Mouse (Mus musculus): Measurements from ENCODE around the gene Actr6. TPM values are rescaled to one million over a fixed set of nuclear protein-coding genes. Genes with fewer than 3 reads are reported as not detected.
"Not testable (repeated sequence)": the region's sequence is repeated elsewhere in the genome, so short reads cannot be mapped to it uniquely, and the experiment has no call there.

Actr6 gene
- polyA plus RNA-seq, 1 experiment from 2014 or later = 39.5 TPM

DNA sequence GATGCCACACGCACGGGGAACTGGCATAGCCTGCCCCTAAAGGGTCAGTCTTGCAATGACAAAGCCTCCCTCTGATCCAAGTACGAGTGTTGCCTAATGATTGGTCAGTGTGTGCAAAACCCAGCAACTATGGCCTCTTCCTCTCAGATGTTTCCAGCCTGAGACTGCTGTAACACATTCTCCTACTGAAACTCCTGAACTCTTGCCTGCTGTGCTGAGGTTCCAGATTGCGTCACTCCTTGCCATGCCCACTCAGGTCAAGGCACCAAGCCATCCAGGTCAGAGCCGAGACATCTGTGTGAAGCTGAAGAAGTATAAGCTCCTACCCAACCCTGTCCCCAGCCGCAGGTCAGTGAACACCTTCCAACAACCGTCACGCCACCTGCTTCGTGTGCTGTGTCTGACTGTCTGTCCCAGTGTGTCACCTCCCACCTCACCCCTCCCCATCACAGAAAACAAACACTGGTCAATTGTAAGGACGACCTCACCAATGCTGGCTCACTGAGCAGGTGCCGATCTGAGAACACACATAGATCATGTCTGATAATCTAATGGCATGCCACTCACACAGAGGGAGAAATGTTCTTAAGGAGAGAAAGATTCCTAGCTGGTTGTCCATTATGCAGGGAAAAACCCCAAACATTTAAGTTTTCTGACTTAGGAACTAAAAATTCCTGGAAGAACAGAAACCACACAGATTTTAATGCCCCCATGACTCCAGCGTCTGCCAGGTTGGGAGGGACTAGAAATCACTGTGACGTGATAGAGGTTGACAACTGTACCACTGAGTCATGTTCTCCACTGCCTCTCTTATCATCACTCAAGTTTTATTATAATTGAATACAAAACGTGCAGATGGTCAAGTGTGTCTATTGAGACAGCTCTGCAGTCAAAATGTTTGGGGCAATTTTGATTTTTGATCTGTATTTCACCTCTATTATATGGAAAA lies 9.6 kb downstream of the Actr6 start:
- Histone ChIP-seq H3K4me3 (ENCODE audit: low read depth, low read length) (no peak overlapping the region), H3K27me3 (ENCODE audit: control insufficient read depth, insufficient read depth, low read length) (no peaks in the 10 kb centered on the region), H3K36me3 (ENCODE audit: control insufficient read depth, insufficient read depth, low read length) (no peaks in the 10 kb centered on the region; the same call in 1 of the 2 replicates), H3K27ac (ENCODE audit: low read depth, low read length) (no peak overlapping the region), H3K4me2 (ENCODE audit: low read depth) (no peak overlapping the region), H3K9me3 (ENCODE audit: control insufficient read depth, low read length) (no peaks in the 10 kb centered on the region), H3K4me1 (ENCODE audit: control insufficient read depth, insufficient read depth, low read length) (no peaks in the 10 kb centered on the region), H3K9ac (ENCODE audit: low read length) (no peak overlapping the region)
- ATAC-seq (ENCODE audit: insufficient read depth, low FRiP score, low TSS enrichment) (no peak), DNase-seq (ENCODE audit: low spot score) (no peak)
- 91% methylated on average over 14 of the region's 14 CpGs for WGBS

DNA sequence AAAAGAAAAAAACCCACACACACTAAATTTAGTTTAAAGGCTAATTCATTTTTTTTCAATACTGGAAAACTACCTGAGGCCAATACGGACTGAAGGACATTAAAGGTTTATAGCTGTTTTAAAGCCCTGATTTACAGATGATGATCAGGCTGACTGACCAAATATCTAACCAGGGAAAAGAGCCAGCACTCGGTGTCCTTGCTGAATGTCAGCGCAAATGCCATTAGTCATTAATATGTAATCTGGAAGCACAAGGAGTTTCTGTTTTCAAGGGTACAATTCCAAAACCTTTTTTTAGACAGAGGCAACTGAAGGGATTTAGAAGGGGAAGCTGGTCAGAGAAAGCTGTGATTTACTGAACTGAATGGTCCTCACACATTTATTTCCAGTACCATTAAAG lies 11.3 kb downstream of the Actr6 start:
- no peaks in the 10 kb centered on the region for H3K9me3 ChIP-seq (ENCODE audit: control insufficient read depth, low read length)
- H3K36me3 ChIP-seq (ENCODE audit: control insufficient read depth, insufficient read depth, low read length) = no peaks in the 10 kb centered on the region; the same call in 1 of the 2 replicates
- H3K9ac ChIP-seq (ENCODE audit: low read length) = no peak overlapping the region
- H3K27me3 ChIP-seq (ENCODE audit: control insufficient read depth, insufficient read depth, low read length) = no peaks in the 10 kb centered on the region
- 95% methylated on average over 3 of the region's 3 CpGs for WGBS
- H3K27ac ChIP-seq (ENCODE audit: low read depth, low read length) = no peak overlapping the region
- H3K4me3 ChIP-seq (ENCODE audit: low read depth, low read length) = no peak overlapping the region
- H3K4me1 ChIP-seq (ENCODE audit: control insufficient read depth, insufficient read depth, low read length) = no peaks in the 10 kb centered on the region
- no peak for DNase-seq (ENCODE audit: low spot score)
- ATAC-seq (ENCODE audit: insufficient read depth, low FRiP score, low TSS enrichment) = no peak
- H3K4me2 ChIP-seq (ENCODE audit: low read depth) = no peak overlapping the region

DNA sequence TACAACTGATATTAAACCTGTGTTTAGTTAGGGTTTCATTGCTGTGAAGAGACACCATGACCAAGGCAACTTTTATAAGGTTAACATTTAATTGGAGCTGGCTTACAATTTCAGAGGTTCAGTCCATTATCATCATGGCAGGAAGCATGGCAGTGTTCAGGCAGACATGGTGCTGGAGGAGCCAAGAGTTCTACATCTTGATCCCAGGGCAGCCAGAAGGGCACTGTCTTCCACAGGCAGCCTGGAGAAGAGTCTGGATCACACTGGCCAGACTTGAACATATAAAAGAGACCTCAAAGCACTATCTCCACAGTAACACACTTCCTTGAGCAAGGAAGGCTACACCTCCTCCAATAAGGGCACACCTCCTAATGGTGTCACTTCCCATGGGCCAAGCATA lies 11.8 kb downstream of the Actr6 start:
- ATAC-seq (ENCODE audit: insufficient read depth, low FRiP score, low TSS enrichment) (no peak), DNase-seq (ENCODE audit: low spot score) (no peak)
- H3K4me2 ChIP-seq (ENCODE audit: low read depth) = no peak overlapping the region
- no peak overlapping the region for H3K9ac ChIP-seq (ENCODE audit: low read length)
- H3K4me1 ChIP-seq (ENCODE audit: control insufficient read depth, insufficient read depth, low read length) = no peaks in the 10 kb centered on the region
- no peak overlapping the region for H3K4me3 ChIP-seq (ENCODE audit: low read depth, low read length)
- no peak overlapping the region for H3K27ac ChIP-seq (ENCODE audit: low read depth, low read length)
- H3K27me3 ChIP-seq (ENCODE audit: control insufficient read depth, insufficient read depth, low read length) = no peaks in the 10 kb centered on the region
- no peaks in the 10 kb centered on the region; the same call in 1 of the 2 replicates for H3K36me3 ChIP-seq (ENCODE audit: control insufficient read depth, insufficient read depth, low read length)
- no peaks in the 10 kb centered on the region for H3K9me3 ChIP-seq (ENCODE audit: control insufficient read depth, low read length)

DNA sequence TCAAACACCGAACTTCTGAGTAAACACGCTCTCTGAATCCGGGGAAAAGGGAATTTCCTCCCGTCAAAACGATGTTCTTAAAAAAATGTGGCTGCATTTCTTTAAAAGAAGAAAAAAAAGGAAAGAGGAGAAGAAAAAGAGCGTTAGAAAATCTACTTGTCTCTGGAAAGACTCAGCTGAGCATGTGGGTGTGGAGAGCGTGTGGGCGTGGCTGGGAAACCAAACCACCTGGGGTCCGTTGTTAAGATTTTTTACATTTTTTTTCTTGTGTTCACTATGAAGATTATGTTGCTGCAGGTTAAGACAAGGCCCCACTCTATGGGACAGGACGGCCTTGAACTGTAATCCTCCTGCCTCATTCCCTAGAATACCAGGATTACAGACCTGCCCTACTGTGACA lies 17.2 kb downstream of the Actr6 start:
- ATAC-seq (ENCODE audit: insufficient read depth, low FRiP score, low TSS enrichment) (no peak), DNase-seq (ENCODE audit: low spot score) (no peak)
- 94% methylated on average over 10 of the region's 10 CpGs for WGBS
- H3K27me3 ChIP-seq (ENCODE audit: control insufficient read depth, insufficient read depth, low read length) = no peaks in the 10 kb centered on the region
- no peak overlapping the region for H3K4me3 ChIP-seq (ENCODE audit: low read depth, low read length)
- H3K9me3 ChIP-seq (ENCODE audit: control insufficient read depth, low read length) = no peaks in the 10 kb centered on the region
- H3K4me1 ChIP-seq (ENCODE audit: control insufficient read depth, insufficient read depth, low read length) = no peaks in the 10 kb centered on the region
- H3K27ac ChIP-seq (ENCODE audit: low read depth, low read length) = no peak overlapping the region
- H3K4me2 ChIP-seq (ENCODE audit: low read depth) = no peak overlapping the region
- no peak overlapping the region for H3K9ac ChIP-seq (ENCODE audit: low read length)
- H3K36me3 ChIP-seq (ENCODE audit: control insufficient read depth, insufficient read depth, low read length) = no peaks in the 10 kb centered on the region

DNA sequence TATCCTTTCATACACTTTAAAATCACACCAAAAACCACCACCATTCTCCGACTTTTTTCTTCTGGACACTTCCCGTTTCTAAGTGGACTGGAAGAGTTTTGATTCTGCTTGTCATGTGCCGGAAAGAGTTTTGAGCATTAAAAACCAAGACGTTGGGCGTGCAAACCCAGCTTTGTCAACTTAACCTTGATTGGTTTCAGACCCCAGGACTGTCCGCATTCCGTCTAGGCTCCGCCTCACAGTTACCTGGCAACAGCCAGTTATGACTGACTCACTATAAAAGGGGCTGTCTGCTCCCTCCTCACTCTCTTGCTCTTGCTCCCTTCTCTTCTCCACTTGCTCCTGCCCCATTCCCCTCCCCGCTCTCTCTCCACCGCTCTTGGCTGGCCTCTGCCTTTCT lies 23.4 kb downstream of the Actr6 start:
- Histone ChIP-seq H3K4me1 (ENCODE audit: control insufficient read depth, insufficient read depth, low read length) (no peaks in the 10 kb centered on the region), H3K9me3 (ENCODE audit: control insufficient read depth, low read length) (no peaks in the 10 kb centered on the region), H3K36me3 (ENCODE audit: control insufficient read depth, insufficient read depth, low read length) (no peaks in the 10 kb centered on the region), H3K27ac (ENCODE audit: low read depth, low read length) (no peak overlapping the region), H3K4me2 (ENCODE audit: low read depth) (no peak overlapping the region), H3K4me3 (ENCODE audit: low read depth, low read length) (no peak overlapping the region), H3K9ac (ENCODE audit: low read length) (no peak overlapping the region), H3K27me3 (ENCODE audit: control insufficient read depth, insufficient read depth, low read length) (no peaks in the 10 kb centered on the region)
- DNase-seq (ENCODE audit: low spot score) (peak; percentile 10), ATAC-seq (ENCODE audit: insufficient read depth, low FRiP score, low TSS enrichment) (0 out of 2 replicates have a peak, but pooled peaks have one; percentile 35)
- WGBS = 39% methylated on average over 10 of the region's 10 CpGs

DNA sequence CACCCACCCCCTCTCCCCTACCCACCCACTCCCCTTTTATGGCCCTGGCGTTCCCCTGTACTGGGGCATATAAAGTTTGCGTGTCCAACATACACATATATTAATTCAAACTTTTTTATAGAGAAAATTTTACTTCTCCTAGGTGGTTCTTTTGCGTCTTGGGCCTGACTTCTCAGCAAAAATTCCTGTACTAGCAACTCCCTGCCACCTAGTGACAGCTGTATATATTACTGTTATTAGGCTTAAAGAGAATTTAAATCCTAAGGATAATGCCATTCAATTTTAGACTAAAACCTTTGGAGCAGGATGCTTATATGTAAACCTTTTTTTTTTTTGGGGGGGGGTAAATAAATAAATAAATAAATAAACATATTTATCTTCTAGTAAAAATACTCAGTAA lies 24.7 kb downstream of the Actr6 start:
- Histone ChIP-seq H3K36me3 (ENCODE audit: control insufficient read depth, insufficient read depth, low read length) (no peaks in the 10 kb centered on the region), H3K9me3 (ENCODE audit: control insufficient read depth, low read length) (no peaks in the 10 kb centered on the region), H3K27me3 (ENCODE audit: control insufficient read depth, insufficient read depth, low read length) (no peaks in the 10 kb centered on the region), H3K27ac (ENCODE audit: low read depth, low read length) (no peak overlapping the region), H3K4me1 (ENCODE audit: control insufficient read depth, insufficient read depth, low read length) (no peaks in the 10 kb centered on the region), H3K4me3 (ENCODE audit: low read depth, low read length) (no peak overlapping the region), H3K9ac (ENCODE audit: low read length) (no peak overlapping the region), H3K4me2 (ENCODE audit: low read depth) (no peak overlapping the region)
- ATAC-seq (ENCODE audit: insufficient read depth, low FRiP score, low TSS enrichment) (no peak), DNase-seq (ENCODE audit: low spot score) (no peak)
- 89% methylated on average over 3 of the region's 3 CpGs for WGBS

DNA sequence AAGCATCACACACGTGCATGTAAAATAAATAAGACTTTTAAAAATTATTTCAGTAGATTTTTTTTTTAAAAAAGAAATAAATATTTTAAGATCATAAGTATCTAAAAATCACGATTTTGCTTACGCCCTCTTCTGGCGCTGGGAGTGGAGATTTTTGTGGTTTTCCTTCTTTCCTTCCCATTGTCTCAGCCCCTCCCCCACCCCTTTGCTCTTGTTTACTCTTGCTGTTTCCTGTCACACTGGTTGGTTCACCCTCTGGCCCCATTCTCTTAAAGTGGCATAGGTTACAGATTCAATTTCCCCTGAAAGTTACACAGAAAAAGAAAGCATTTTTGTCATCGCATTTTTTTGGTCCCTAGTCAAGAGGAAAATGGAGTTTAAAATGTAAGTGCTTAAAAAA lies 29.1 kb downstream of the Actr6 start:
- no peak for DNase-seq (ENCODE audit: low spot score)
- no peaks in the 10 kb centered on the region for H3K27me3 ChIP-seq (ENCODE audit: control insufficient read depth, insufficient read depth, low read length)
- WGBS = 58% methylated on average over 5 of the region's 5 CpGs
- no peak overlapping the region for H3K4me3 ChIP-seq (ENCODE audit: low read depth, low read length)
- H3K27ac ChIP-seq (ENCODE audit: low read depth, low read length) = no peak overlapping the region
- H3K4me2 ChIP-seq (ENCODE audit: low read depth) = no peak overlapping the region
- no peak overlapping the region for H3K9ac ChIP-seq (ENCODE audit: low read length)
- no peaks in the 10 kb centered on the region for H3K9me3 ChIP-seq (ENCODE audit: control insufficient read depth, low read length)
- no peaks in the 10 kb centered on the region for H3K36me3 ChIP-seq (ENCODE audit: control insufficient read depth, insufficient read depth, low read length)
- no peaks in the 10 kb centered on the region for H3K4me1 ChIP-seq (ENCODE audit: control insufficient read depth, insufficient read depth, low read length)
- ATAC-seq (ENCODE audit: insufficient read depth, low FRiP score, low TSS enrichment) = no peak

DNA sequence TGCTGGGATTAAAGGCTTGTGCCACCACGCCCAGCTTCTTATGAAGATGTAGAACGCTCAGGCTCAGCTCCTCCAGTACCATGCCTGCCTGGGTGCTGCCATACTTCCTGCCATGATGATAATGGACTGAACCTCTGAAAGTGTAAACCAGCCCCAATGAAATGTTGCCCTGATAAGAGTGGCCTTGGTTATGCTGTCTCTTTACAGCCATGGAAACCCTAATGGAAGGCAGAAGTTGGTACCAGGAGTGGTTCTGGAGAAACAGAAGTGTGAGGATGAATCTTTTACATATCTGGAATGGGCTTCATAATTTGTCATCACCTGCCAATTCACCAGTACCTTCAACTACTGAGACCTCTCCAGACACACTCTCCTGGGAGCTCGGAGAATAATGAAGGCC lies 34.1 kb downstream of the Actr6 start:
- H3K9me3 ChIP-seq (ENCODE audit: control insufficient read depth, low read length) = no peaks in the 10 kb centered on the region
- 93% methylated on average over 3 of the region's 3 CpGs for WGBS
- DNase-seq (ENCODE audit: low spot score) (no peak), ATAC-seq (ENCODE audit: insufficient read depth, low FRiP score, low TSS enrichment) (no peak)
- no peak overlapping the region for H3K27ac ChIP-seq (ENCODE audit: low read depth, low read length)
- H3K4me2 ChIP-seq (ENCODE audit: low read depth) = no peak overlapping the region
- no peak overlapping the region for H3K4me3 ChIP-seq (ENCODE audit: low read depth, low read length)
- H3K36me3 ChIP-seq (ENCODE audit: control insufficient read depth, insufficient read depth, low read length) = no peaks in the 10 kb centered on the region
- H3K9ac ChIP-seq (ENCODE audit: low read length) = no peak overlapping the region
- no peaks in the 10 kb centered on the region for H3K27me3 ChIP-seq (ENCODE audit: control insufficient read depth, insufficient read depth, low read length)
- no peaks in the 10 kb centered on the region for H3K4me1 ChIP-seq (ENCODE audit: control insufficient read depth, insufficient read depth, low read length)

DNA sequence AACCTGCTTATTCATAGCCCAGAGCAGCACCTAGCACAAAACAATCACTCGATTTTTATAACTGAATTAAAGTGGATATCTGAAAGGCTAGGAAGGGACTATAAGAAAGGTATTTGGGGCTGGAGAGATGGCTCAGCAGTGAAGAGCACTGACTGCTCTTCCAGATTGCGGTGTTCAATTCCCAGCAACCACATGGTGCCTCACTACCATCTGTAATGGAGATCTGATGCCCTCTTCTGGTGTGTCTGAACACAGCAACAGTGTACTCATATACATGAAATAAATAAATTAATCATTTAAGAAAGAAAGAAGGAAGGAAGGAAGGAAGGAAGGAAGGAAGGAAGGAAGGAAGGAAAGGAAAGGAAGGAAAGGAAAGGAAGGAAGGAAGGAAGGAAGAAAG lies 35.8 kb downstream of the Actr6 start:
- not testable (repeated sequence) for ATAC-seq (ENCODE audit: insufficient read depth, low FRiP score, low TSS enrichment); H3K9ac ChIP-seq (ENCODE audit: low read length); H3K9me3 ChIP-seq (ENCODE audit: control insufficient read depth, low read length); H3K4me1 ChIP-seq (ENCODE audit: control insufficient read depth, insufficient read depth, low read length); H3K27ac ChIP-seq (ENCODE audit: low read depth, low read length); DNase-seq (ENCODE audit: low spot score); H3K36me3 ChIP-seq (ENCODE audit: control insufficient read depth, insufficient read depth, low read length); H3K4me3 ChIP-seq (ENCODE audit: low read depth, low read length); H3K4me2 ChIP-seq (ENCODE audit: low read depth); H3K27me3 ChIP-seq (ENCODE audit: control insufficient read depth, insufficient read depth, low read length)
- 73% methylated on average over 2 of the region's 2 CpGs for WGBS
